Mouse (Mus musculus) MEL (cell line): ENCODE results near the gene Pbx2. TPM values are rescaled to one million over a fixed set of nuclear protein-coding genes. Genes with fewer than 3 reads are reported as not detected.

Source experiments
- DNase-seq: peaks from one replicate; pipeline ENCODE4 v3.0.0; 2011; ENCODE audit warnings: low read depth, low spot score
- H3K27ac ChIP-seq: 2 replicates; pipeline ENCODE4 v1.5.1; 2012; ENCODE audit warnings: low read depth, mild to moderate bottlenecking, control low read depth, low read length, moderate library complexity; ENCODE audit not compliant: control insufficient read depth
- H3K27me3 ChIP-seq, 2 experiments: fragments of 150-350 bp in 1 of 2; sonication (generic) in 1 of 2; 2 replicates each; pipeline ENCODE4 v1.6.1; 2012; ENCODE audit warnings: low read length in 2 of 2, mild to moderate bottlenecking in 2 of 2, improper control_type of control experiment in 1 of 2, moderate library complexity in 1 of 2; ENCODE audit not compliant: insufficient read depth in 2 of 2, control insufficient read depth in 1 of 2
- H3K36me3 ChIP-seq, 2 experiments: 2 replicates each; pipeline ENCODE4 v1.6.1; 2012 to 2014; ENCODE audit warnings: low read length in 2 of 2, improper control_type of control experiment in 1 of 2, inconsistent platforms in 1 of 2, mild to moderate bottlenecking in 1 of 2; ENCODE audit not compliant: insufficient read depth in 2 of 2, control insufficient read depth in 1 of 2
- H3K4me1 ChIP-seq, 2 experiments: fragments of 150-350 bp in 1 of 2; sonication (generic) in 1 of 2; 2 replicates each; pipeline ENCODE4 v1.6.1; 2012; ENCODE audit warnings: low read length in 2 of 2, improper control_type of control experiment in 1 of 2, mild to moderate bottlenecking in 1 of 2; ENCODE audit not compliant: insufficient read depth in 2 of 2, control insufficient read depth in 1 of 2
- H3K4me3 ChIP-seq, 2 experiments: fragments of 150-350 bp in 1 of 2; sonication (generic) in 1 of 2; 2 replicates each; pipeline ENCODE4 v1.5.1; 2012; ENCODE audit warnings: low read depth in 2 of 2, low read length in 2 of 2, mild to moderate bottlenecking in 2 of 2, moderate library complexity in 2 of 2, control low read depth in 1 of 2, improper control_type of control experiment in 1 of 2; ENCODE audit not compliant: control insufficient read depth in 1 of 2, insufficient read depth in 1 of 2
- H3K79me2 ChIP-seq: 2 replicates; pipeline ENCODE4 v1.6.1; 2012; ENCODE audit warnings: mild to moderate bottlenecking, low read length, moderate library complexity; ENCODE audit not compliant: control insufficient read depth, poor library complexity, insufficient read depth
- H3K9ac ChIP-seq: 2 replicates; pipeline ENCODE4 v1.6.1; 2012; ENCODE audit warnings: low read depth, mild to moderate bottlenecking, control low read depth, low read length, moderate library complexity; ENCODE audit not compliant: control insufficient read depth, poor library complexity, severe bottlenecking
- H3K9me3 ChIP-seq: fragments of 150-350 bp; sonication (generic); replicated peaks from 2 replicates; pipeline ENCODE4 v1.6.1; 2012; ENCODE audit warnings: mild to moderate bottlenecking, low read length, improper control_type of control experiment, moderate library complexity; ENCODE audit not compliant: insufficient read depth
- BHLHE40 ChIP-seq: IDR thresholded peaks from 2 replicates; pipeline ENCODE4 v1.6.1; 2012; ENCODE audit warnings: low read depth, mild to moderate bottlenecking, inconsistent platforms, low read length, improper control_type of control experiment, borderline replicate concordance
- CHD2 ChIP-seq: IDR thresholded peaks from 2 replicates; pipeline ENCODE4 v1.6.1; 2011; ENCODE audit warnings: low read length, improper control_type of control experiment
- CTCF ChIP-seq, 3 experiments: IDR thresholded peaks in 2 of 3; conservative IDR thresholded peaks in 1 of 3; 2 replicates each; pipeline ENCODE4 v1.5.1; 2011 to 2012; ENCODE audit warnings: low read length in 3 of 3, low read depth in 2 of 3, mild to moderate bottlenecking in 2 of 3, improper control_type of control experiment in 1 of 3, inconsistent platforms in 1 of 3, mixed read lengths in 1 of 3, moderate library complexity in 1 of 3; ENCODE audit not compliant: control insufficient read depth in 1 of 3, insufficient read depth in 1 of 3, poor library complexity in 1 of 3, severe bottlenecking in 1 of 3
- ELF1 ChIP-seq: IDR thresholded peaks from 2 replicates; pipeline ENCODE4 v1.6.1; 2014; ENCODE audit warnings: low read depth, mild to moderate bottlenecking, inconsistent platforms, low read length, improper control_type of control experiment, moderate library complexity
- EP300 ChIP-seq, 2 experiments: IDR thresholded peaks; 2 replicates each; pipeline ENCODE4 v1.6.1; 2011; ENCODE audit warnings: improper control_type of control experiment in 2 of 2, low read length in 2 of 2, low read depth in 1 of 2, mild to moderate bottlenecking in 1 of 2
- ETS1 ChIP-seq: IDR thresholded peaks from 2 replicates; pipeline ENCODE4 v1.6.1; 2012; ENCODE audit warnings: low read depth, mild to moderate bottlenecking, inconsistent platforms, low read length, improper control_type of control experiment, moderate library complexity
- GABPA ChIP-seq: IDR thresholded peaks from 2 replicates; pipeline ENCODE4 v1.6.1; 2012; ENCODE audit warnings: low read depth, mild to moderate bottlenecking, inconsistent platforms, low read length, improper control_type of control experiment, moderate library complexity
- GATA1 ChIP-seq: IDR thresholded peaks from 2 replicates; pipeline ENCODE4 v1.6.1; 2011; ENCODE audit warnings: low read depth, low read length, improper control_type of control experiment
- HCFC1 ChIP-seq: IDR thresholded peaks from 2 replicates; pipeline ENCODE4 v1.6.1; 2012; ENCODE audit warnings: low read depth, mild to moderate bottlenecking, inconsistent platforms, low read length, improper control_type of control experiment, moderate library complexity
- JUND ChIP-seq: IDR thresholded peaks from 2 replicates; pipeline ENCODE4 v1.6.1; 2011; ENCODE audit warnings: low read depth, mild to moderate bottlenecking, improper control_type of control experiment, low read length
- MAFK ChIP-seq: IDR thresholded peaks from 2 replicates; pipeline ENCODE4 v1.6.1; 2011; ENCODE audit warnings: low read depth, mild to moderate bottlenecking, low read length, improper control_type of control experiment, borderline replicate concordance
- MAX ChIP-seq: IDR thresholded peaks from 2 replicates; pipeline ENCODE4 v1.6.1; 2011; ENCODE audit warnings: low read length, improper control_type of control experiment
- MEF2A ChIP-seq: IDR thresholded peaks from 2 replicates; pipeline ENCODE4 v1.6.1; 2014; ENCODE audit warnings: low read depth, mild to moderate bottlenecking, inconsistent platforms, low read length, improper control_type of control experiment; ENCODE audit not compliant: poor library complexity, insufficient replicate concordance, severe bottlenecking; ENCODE audit errors: extremely low read depth
- MXI1 ChIP-seq: IDR thresholded peaks from 2 replicates; pipeline ENCODE4 v1.6.1; 2011; ENCODE audit warnings: mild to moderate bottlenecking, low read depth, low read length, improper control_type of control experiment
- MYB ChIP-seq: IDR thresholded peaks from 2 replicates; pipeline ENCODE4 v1.6.1; 2011; ENCODE audit warnings: mild to moderate bottlenecking, low read depth, low read length, improper control_type of control experiment
- MYC ChIP-seq: IDR thresholded peaks from 2 replicates; pipeline ENCODE4 v1.6.1; 2011; ENCODE audit warnings: low read depth, mild to moderate bottlenecking, low read length, improper control_type of control experiment, moderate library complexity
- NRF1 ChIP-seq: IDR thresholded peaks from 2 replicates; pipeline ENCODE4 v1.6.1; 2014; ENCODE audit warnings: low read depth, mild to moderate bottlenecking, inconsistent platforms, low read length, improper control_type of control experiment, moderate library complexity; ENCODE audit not compliant: poor library complexity, insufficient read depth, severe bottlenecking
- POLR2A ChIP-seq, 2 experiments: IDR thresholded peaks; 2 replicates each; pipeline ENCODE4 v1.6.1; 2011 to 2012; ENCODE audit warnings: low read length in 2 of 2, mild to moderate bottlenecking in 2 of 2, control low read depth in 1 of 2, improper control_type of control experiment in 1 of 2, low read depth in 1 of 2, moderate library complexity in 1 of 2; ENCODE audit not compliant: control insufficient read depth in 1 of 2, insufficient read depth in 1 of 2, poor library complexity in 1 of 2
- POLR2AphosphoS5 ChIP-seq: IDR thresholded peaks from 2 replicates; pipeline ENCODE4 v1.6.1; 2012; ENCODE audit warnings: low read depth, borderline replicate concordance, mild to moderate bottlenecking, inconsistent platforms, low read length, moderate library complexity, mixed read lengths
- RAD21 ChIP-seq: IDR thresholded peaks from 2 replicates; pipeline ENCODE4 v1.6.1; 2011; ENCODE audit warnings: mild to moderate bottlenecking, low read depth, low read length, improper control_type of control experiment
- RCOR1 ChIP-seq: IDR thresholded peaks from 2 replicates; pipeline ENCODE4 v1.6.1; 2012; ENCODE audit warnings: low read depth, mild to moderate bottlenecking, inconsistent platforms, low read length, improper control_type of control experiment
- SIN3A ChIP-seq: IDR thresholded peaks from 2 replicates; pipeline ENCODE4 v1.6.1; 2012; ENCODE audit warnings: low read length, improper control_type of control experiment, inconsistent platforms
- TAL1 ChIP-seq: IDR thresholded peaks from 2 replicates; pipeline ENCODE4 v1.6.1; 2012; ENCODE audit warnings: mild to moderate bottlenecking, inconsistent platforms, low read length, moderate library complexity, mixed read lengths
- TBP ChIP-seq: IDR thresholded peaks from 2 replicates; pipeline ENCODE4 v1.8.0; 2011; ENCODE audit warnings: low read depth, low read length, improper control_type of control experiment
- TCF12 ChIP-seq: IDR thresholded peaks from 2 replicates; pipeline ENCODE4 v1.6.1; 2014; ENCODE audit warnings: low read depth, mild to moderate bottlenecking, inconsistent platforms, low read length, improper control_type of control experiment, moderate library complexity
- USF2 ChIP-seq, 2 experiments: IDR thresholded peaks; 2 replicates each; pipeline ENCODE4 v1.6.1; 2011 to 2012; ENCODE audit warnings: improper control_type of control experiment in 2 of 2, low read length in 2 of 2, borderline replicate concordance in 1 of 2, inconsistent platforms in 1 of 2, low read depth in 1 of 2, mild to moderate bottlenecking in 1 of 2; ENCODE audit not compliant: insufficient read depth in 1 of 2
- ZKSCAN1 ChIP-seq: IDR thresholded peaks from 2 replicates; pipeline ENCODE4 v1.6.1; 2012; ENCODE audit warnings: low read depth, mild to moderate bottlenecking, inconsistent platforms, low read length, improper control_type of control experiment, moderate library complexity
- ZMIZ1 ChIP-seq: IDR thresholded peaks from 2 replicates; pipeline ENCODE4 v1.6.1; 2012; ENCODE audit warnings: low read depth, mild to moderate bottlenecking, inconsistent platforms, low read length, improper control_type of control experiment, moderate library complexity
- ZNF384 ChIP-seq: IDR thresholded peaks from 2 replicates; pipeline ENCODE4 v1.6.1; 2012; ENCODE audit warnings: low read depth, mild to moderate bottlenecking, inconsistent platforms, low read length, improper control_type of control experiment
- polyA plus RNA-seq, 2 experiments: library from polyadenylated mRNA; stranded (reverse) in 1 of 2; unstranded in 1 of 2; fragments of >175 nt in 1 of 2; fragments of >200 nt in 1 of 2; gene quantifications; 2 replicates each; pipeline versions ENCODE4 v1.2.1 to v1.2.4; 2012; ENCODE audit warnings: low replicate concordance in 2 of 2, low read depth in 1 of 2; ENCODE audit not compliant: insufficient read length in 2 of 2, insufficient read depth in 1 of 2, missing spikeins in 1 of 2
- total RNA-seq: library from RNA; depleted of rRNA; stranded (reverse); fragments of 300-350 nt; gene quantifications from 2 replicates; pipeline ENCODE4 v1.2.3, GENCODE M21; 2012

The Pbx2 gene
- total and polyA plus RNA-seq, 3 experiments: 40.3 to 76.7 TPM; not detected in 1

GRCm38 (mm10) chr17:34644608-34645007, 53.5 kb downstream of the Pbx2 start, which contains the start of gene Fkbpl (continued):
- TF ChIP-seq RCOR1 (no peak), TCF12 (peak; percentile 19; the same call in 1 of the 2 replicates), TAL1 (no peak), ELF1 (peak; percentile 78), ETS1 (no peak; the same call in none of the 2 replicates), MEF2A (no peak), POLR2A (IDR thresholded peaks at IDR 0.05; ENCODE audit: control insufficient read depth in 1 of 2, insufficient read depth in 1 of 2, low read depth in 1 of 2, low read length in 2 of 2, poor library complexity in 1 of 2) (peak; percentile 68 to 72; a peak in 3 of 4 replicates), MXI1 (peak; percentile 86), POLR2AphosphoS5 (no peak), MYB (no peak), USF2 (IDR thresholded peaks at IDR 0.05; ENCODE audit: borderline replicate concordance in 1 of 2, insufficient read depth in 1 of 2, low read depth in 1 of 2, low read length in 2 of 2) (no peak), NRF1 (no peak)

- TF ChIP-seq GABPA: no peak
- no peak for TF ChIP-seq ZNF384
- no peak for TF ChIP-seq BHLHE40
- no peak for TF ChIP-seq SIN3A
- TF ChIP-seq ELF1: no peak
- TF ChIP-seq EP300 (IDR thresholded peaks at IDR 0.05; ENCODE audit: low read depth in 1 of 2, low read length in 2 of 2): no peak
- TF ChIP-seq JUND: no peak
- TF ChIP-seq MYC: no peak
- no peak for TF ChIP-seq MAFK
- TF ChIP-seq ZKSCAN1: no peak
- no peak for TF ChIP-seq MXI1
- 0 out of 4 replicates have a peak, but pooled peaks of 1 of the 2 experiments have one; percentile 10 for TF ChIP-seq POLR2A (IDR thresholded peaks at IDR 0.05; ENCODE audit: control insufficient read depth in 1 of 2, insufficient read depth in 1 of 2, low read depth in 1 of 2, low read length in 2 of 2, poor library complexity in 1 of 2)
- TF ChIP-seq CTCF (IDR thresholded peaks at IDR 0.05 in 2 of 3, conservative IDR thresholded peaks at IDR 0.05 in 1 of 3; ENCODE audit: control insufficient read depth in 1 of 3, insufficient read depth in 1 of 3, low read depth in 2 of 3, low read length in 3 of 3, poor library complexity in 1 of 3, severe bottlenecking in 1 of 3): no peak
- no peak for TF ChIP-seq RAD21
- 0 out of 2 replicates have a peak, but pooled peaks have one; percentile 14 for TF ChIP-seq MAX
- no peak for TF ChIP-seq RCOR1
- no peak for TF ChIP-seq HCFC1
- TF ChIP-seq GATA1: no peak
- 0 out of 2 replicates have a peak, but pooled peaks have one; percentile 15 for TF ChIP-seq TBP
- no peak for TF ChIP-seq ZMIZ1
- TF ChIP-seq CHD2: no peak
- TF ChIP-seq MEF2A: no peak
- Histone ChIP-seq H3K9me3 (no peaks in the 10 kb centered on the region), H3K4me3 (peak overlapping the region; percentile 63 to 67), H3K36me3 (peaks cover 0 to 12% of the 10 kb centered on the region in 2 experiments; a peak in 2 of 4 replicates), H3K79me2 (peaks cover 15% of the 10 kb centered on the region), H3K9ac (peak overlapping the region; percentile 81), H3K4me1 (peaks cover 0 to 20% of the 10 kb centered on the region in 2 experiments; a peak in 3 of 4 replicates), H3K27me3 (no peaks in the 10 kb centered on the region), H3K27ac (peak overlapping the region; percentile 76)
- DNase-seq: peak; percentile 92
These were observed 54.3 kb downstream of the Pbx2 start for GRCm38 (mm10) chr17:34645256-34645829.
